Mouse (Mus musculus) liver, postnatal 0 days (tissue): ENCODE results near the gene Sdr9c7. TPM values are rescaled to one million over a fixed set of nuclear protein-coding genes. Genes with fewer than 3 reads are reported as not detected.
A peak's percentile ranks its signal among the peaks of the same experiment; 100 is the strongest.
"Not testable (repeated sequence)": the region's sequence is repeated elsewhere in the genome, so short reads cannot be mapped to it uniquely, and the experiment has no call there.

ENCODE experiments used
- ATAC-seq: fragments of 200-750 bp; cut with Nextera tagmentation; 2 replicates; pipeline ENCODE4 v1.8.0; 2017; ENCODE audit warnings: mild to moderate bottlenecking, moderate library complexity
- DNase-seq: peaks from one replicate; pipeline ENCODE4 v3.0.0-alpha.2; 2016
- H3K27ac ChIP-seq: fragments of 300-500 bp; sonication (generic); 2 replicates; pipeline ENCODE4 v1.5.1; 2014; ENCODE audit warnings: antibody characterized with exemption, moderate library complexity, mild to moderate bottlenecking, low read depth
- H3K27me3 ChIP-seq: fragments of 300-500 bp; sonication (generic); 2 replicates; pipeline ENCODE4 v1.6.1; 2014; ENCODE audit warnings: low read length, control low read depth, mixed read lengths; ENCODE audit not compliant: insufficient read depth
- H3K36me3 ChIP-seq: fragments of 300-500 bp; sonication (generic); replicated peaks from 2 replicates; pipeline ENCODE4 v1.6.1; 2014; ENCODE audit warnings: mild to moderate bottlenecking, control low read depth, low read length, moderate library complexity, mixed read lengths; ENCODE audit not compliant: insufficient read depth
- H3K4me1 ChIP-seq: fragments of 300-500 bp; sonication (generic); 2 replicates; pipeline ENCODE4 v1.6.1; 2014; ENCODE audit warnings: antibody characterized with exemption, mild to moderate bottlenecking, control low read depth; ENCODE audit not compliant: insufficient read depth
- H3K4me2 ChIP-seq: fragments of 300-500 bp; sonication (generic); 2 replicates; pipeline ENCODE4 v1.6.1; 2014; ENCODE audit warnings: low read depth, mild to moderate bottlenecking, low read length, moderate library complexity, mixed read lengths
- H3K4me3 ChIP-seq: fragments of 300-500 bp; sonication (generic); 2 replicates; pipeline ENCODE4 v1.5.1; 2014; ENCODE audit warnings: low read depth, low read length
- H3K9ac ChIP-seq: fragments of 300-500 bp; sonication (generic); replicated peaks from 2 replicates; pipeline ENCODE4 v1.6.1; 2014; ENCODE audit warnings: mild to moderate bottlenecking, moderate library complexity
- H3K9me3 ChIP-seq: fragments of 300-500 bp; sonication (generic); 2 replicates; pipeline ENCODE4 v1.6.1; 2016; ENCODE audit warnings: mild to moderate bottlenecking, control low read depth, low read length, mixed read lengths
- CTCF ChIP-seq: sonication (generic); IDR thresholded peaks from 2 replicates; pipeline ENCODE4 v1.5.1; 2016; ENCODE audit warnings: antibody characterized with exemption, low read depth
- EP300 ChIP-seq: IDR thresholded peaks from 2 replicates; pipeline ENCODE4 v1.6.1; 2016; ENCODE audit warnings: antibody characterized with exemption, low read depth, mild to moderate bottlenecking
- WGBS: fragments of 180-500 bp; shearing (Covaris S2); extraction: QIAGEN DNeasy Blood & Tissue Kit; methylation state at CpG from one replicate; pipeline ENCODE4 v1.1.7; 2014; ENCODE audit not compliant: insufficient replicate concordance; 5-methylcytosine and 5-hydroxymethylcytosine counted together
- polyA plus RNA-seq: library from polyadenylated mRNA; unstranded; fragments of >200 nt; fragmentation: Nextera tagmentation; extraction: Ambion mirVana; gene quantifications from 2 replicates; pipeline ENCODE4 v1.2.1, GENCODE M21; 2015

Gene Sdr9c7
- polyA plus RNA-seq, 1 experiment from 2014 or later, result 0.05 TPM

DNA sequence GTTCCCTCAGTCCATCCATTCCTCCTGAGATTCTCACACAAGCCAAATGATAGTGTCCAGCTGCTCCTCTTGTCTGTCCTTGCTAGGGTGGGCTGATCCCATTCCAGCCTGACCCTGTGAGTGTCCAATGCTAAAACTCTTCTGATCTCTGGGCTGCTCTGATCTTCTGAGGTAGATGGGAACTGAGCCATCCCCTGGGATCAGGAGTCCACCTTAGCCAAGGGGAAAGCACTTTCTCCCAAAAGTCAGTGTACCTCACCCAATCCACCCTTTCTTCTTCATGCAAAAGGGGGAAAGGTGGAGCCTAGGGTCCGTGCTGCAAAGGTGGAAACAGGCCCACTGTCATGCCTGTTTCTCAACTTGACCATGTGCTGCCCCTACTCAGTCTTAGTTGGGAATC is 6.8 kb upstream of the Sdr9c7 start:
- Histone ChIP-seq H3K4me2 (no peak overlapping the region), H3K9me3 (no peaks in the 10 kb centered on the region), H3K27ac (no peak overlapping the region), H3K4me1 (peaks cover 11% of the 10 kb centered on the region), H3K36me3 (no peaks in the 10 kb centered on the region), H3K27me3 (no peaks in the 10 kb centered on the region), H3K9ac (no peak overlapping the region), H3K4me3 (no peak overlapping the region)
- DNase-seq (no peak), ATAC-seq (no peak)
- 56% methylated on average over 1 of the region's 1 CpGs for WGBS
- TF ChIP-seq CTCF (no peak), EP300 (no peak)

DNA sequence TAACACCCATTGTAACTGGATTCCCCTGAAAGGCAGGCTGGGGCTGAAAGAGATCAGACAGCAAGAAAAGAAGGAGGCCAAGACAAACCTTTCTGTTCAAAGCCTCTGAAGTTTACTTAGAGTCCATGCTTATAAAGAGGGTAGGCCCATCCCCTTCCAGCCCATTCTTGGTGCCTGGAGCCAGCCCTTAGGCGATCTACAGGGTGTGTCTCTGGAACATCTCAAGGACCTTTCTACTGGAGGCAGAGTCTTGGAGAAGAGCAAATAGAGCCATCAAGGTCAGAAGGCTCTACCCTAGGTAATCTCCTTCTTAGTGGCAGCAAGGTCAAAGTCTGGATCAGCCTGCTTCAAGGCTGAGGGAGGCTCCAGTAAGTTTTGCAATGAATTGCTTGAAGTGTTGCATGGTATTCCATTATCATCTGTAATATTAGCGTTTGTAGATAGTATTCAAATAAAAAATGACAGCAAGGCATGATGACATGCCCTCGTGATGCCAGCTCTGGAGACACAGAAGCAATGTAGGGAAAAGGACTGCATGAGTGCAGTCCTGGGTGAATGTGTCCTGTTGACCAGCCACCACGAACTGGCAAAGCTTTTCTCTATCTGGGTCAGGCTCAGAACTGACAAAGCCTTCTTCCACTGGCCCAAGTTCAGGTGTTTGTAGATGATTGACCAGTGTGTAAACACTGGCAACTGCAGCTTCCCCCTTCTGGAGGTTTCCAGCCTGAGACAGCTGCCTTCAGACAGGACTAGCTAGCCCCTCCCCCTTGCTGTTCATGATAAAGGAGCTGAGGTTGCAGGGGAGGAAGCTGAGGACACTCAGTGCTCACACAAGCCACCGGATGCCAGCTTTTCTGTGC is 4.9 kb upstream of the Sdr9c7 start:
- H3K27me3 ChIP-seq, H3K4me3 ChIP-seq, H3K4me2 ChIP-seq, H3K9me3 ChIP-seq, H3K9ac ChIP-seq, H3K36me3 ChIP-seq: not testable (repeated sequence)
- peak; percentile 76 for ATAC-seq
- WGBS, result 36% methylated on average over 5 of the region's 5 CpGs
- H3K27ac ChIP-seq, result peak overlapping the region; percentile 70
- peak; percentile 60 for DNase-seq
- peaks cover 11% of the 10 kb centered on the region for H3K4me1 ChIP-seq

DNA sequence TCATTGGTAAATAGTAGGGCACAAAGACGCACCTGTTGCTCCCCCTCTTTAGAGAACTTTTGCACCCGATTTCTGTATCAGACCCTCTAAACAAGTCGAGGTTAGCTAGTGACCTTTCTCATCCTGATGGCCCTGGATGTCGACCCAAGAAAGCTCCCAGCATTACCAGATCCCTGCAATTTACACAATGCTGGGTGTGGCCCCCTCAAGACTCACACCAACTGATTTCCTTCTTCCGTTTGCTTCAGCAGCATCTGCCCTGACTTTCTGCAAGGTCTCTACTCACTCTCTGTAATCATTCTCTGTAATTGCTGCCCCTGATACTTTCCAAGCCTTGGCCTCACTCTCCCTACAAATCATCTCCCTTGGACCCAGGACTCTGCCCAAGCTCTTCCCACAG is 1.6 kb upstream of the Sdr9c7 start:
- H3K9me3 ChIP-seq, result no peaks in the 10 kb centered on the region
- no peak overlapping the region for H3K9ac ChIP-seq
- H3K4me2 ChIP-seq, result no peak overlapping the region
- H3K27ac ChIP-seq, result no peak overlapping the region
- TF ChIP-seq EP300, result no peak
- no peak for TF ChIP-seq CTCF
- H3K4me1 ChIP-seq, result peaks cover 3% of the 10 kb centered on the region; the same call in 1 of the 2 replicates
- WGBS, result 48% methylated on average over 5 of the region's 5 CpGs
- H3K27me3 ChIP-seq, result no peaks in the 10 kb centered on the region
- H3K4me3 ChIP-seq, result no peak overlapping the region
- ATAC-seq (no peak), DNase-seq (no peak)
- no peaks in the 10 kb centered on the region for H3K36me3 ChIP-seq

DNA sequence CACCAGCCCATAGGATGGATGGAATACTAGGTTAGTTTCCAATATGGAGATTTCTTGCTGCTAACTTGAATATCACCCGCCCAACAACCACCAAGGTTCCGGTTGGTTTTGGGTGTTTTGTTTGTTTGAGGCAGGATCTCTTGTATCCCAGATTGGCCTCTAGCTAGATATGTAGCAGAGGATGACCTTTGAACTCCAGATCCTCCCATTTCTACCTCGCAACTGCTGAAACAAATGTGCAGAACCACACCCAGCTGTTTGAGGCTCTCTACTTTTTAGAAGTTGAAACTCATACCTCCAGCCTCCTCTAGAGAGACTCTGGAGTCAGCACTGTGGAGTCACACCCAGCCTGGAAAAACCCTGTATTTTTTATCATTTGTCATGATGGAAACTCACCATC is 812 bp upstream of the Sdr9c7 start:
- TF ChIP-seq CTCF, result no peak
- 61% methylated on average over 3 of the region's 3 CpGs for WGBS
- ATAC-seq (no peak), DNase-seq (no peak)
- Histone ChIP-seq H3K4me2 (no peak overlapping the region), H3K4me3 (no peak overlapping the region), H3K9ac (no peak overlapping the region), H3K36me3 (no peaks in the 10 kb centered on the region), H3K27ac (no peak overlapping the region), H3K4me1 (peaks cover 3% of the 10 kb centered on the region; the same call in 1 of the 2 replicates), H3K27me3 (no peaks in the 10 kb centered on the region), H3K9me3 (no peaks in the 10 kb centered on the region)

DNA sequence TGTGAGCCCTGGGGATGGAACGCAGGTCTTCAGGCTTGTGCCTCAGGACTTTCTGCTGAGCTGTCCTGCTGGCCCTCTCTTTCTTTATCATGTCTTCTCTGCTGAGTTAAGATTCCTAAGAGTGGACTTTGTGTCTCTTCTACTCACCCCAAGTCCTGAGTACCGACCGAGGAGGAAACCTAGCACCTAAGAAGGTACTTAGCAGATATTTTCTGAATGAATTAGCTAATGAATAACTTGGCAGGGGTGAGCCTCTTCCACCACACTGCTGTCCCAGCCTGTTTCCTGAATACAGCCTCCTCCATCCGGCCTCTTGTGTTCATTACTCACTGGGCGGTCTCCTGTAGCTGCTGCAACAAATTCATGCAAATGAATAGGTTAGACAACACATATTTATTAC is 1.5 kb downstream of the Sdr9c7 start:
- 49% methylated on average over 5 of the region's 5 CpGs for WGBS

DNA sequence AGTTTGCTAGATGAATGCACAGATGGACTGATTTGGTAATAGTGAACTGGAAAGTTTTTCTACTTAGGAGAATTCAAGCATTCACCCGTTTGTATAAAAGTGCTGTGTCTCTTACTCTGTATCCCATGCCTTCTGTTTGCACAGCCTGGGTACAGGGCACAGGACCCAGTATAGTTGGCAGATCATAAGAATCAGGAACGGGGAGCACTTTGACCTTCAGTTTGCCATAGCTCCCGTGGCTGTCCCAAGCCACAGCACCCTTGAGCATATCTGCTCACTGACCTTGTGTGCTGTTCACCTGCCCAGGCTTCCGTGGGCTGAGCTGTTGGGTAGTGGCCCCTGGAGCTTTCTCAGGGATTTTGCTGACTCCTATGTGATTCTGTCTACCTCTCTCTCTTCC is 3.4 kb downstream of the Sdr9c7 start:
- Histone ChIP-seq H3K9me3 (no peaks in the 10 kb centered on the region), H3K27me3 (no peaks in the 10 kb centered on the region), H3K9ac (no peak overlapping the region), H3K4me2 (no peak overlapping the region), H3K27ac (no peak overlapping the region), H3K36me3 (no peaks in the 10 kb centered on the region), H3K4me1 (peaks cover 5% of the 10 kb centered on the region), H3K4me3 (no peak overlapping the region)
- TF ChIP-seq CTCF (no peak), EP300 (no peak)
- DNase-seq, result no peak
- no peak for ATAC-seq
- 57% methylated on average over 4 of the region's 4 CpGs for WGBS

More for the DNA sequence above, 1.5 kb downstream of the Sdr9c7 start:
- no peaks in the 10 kb centered on the region for H3K36me3 ChIP-seq
- no peak for DNase-seq
- H3K4me1 ChIP-seq, result peaks cover under 1% of the 10 kb centered on the region
- no peaks in the 10 kb centered on the region for H3K9me3 ChIP-seq
- H3K9ac ChIP-seq, result no peak overlapping the region
- no peak overlapping the region for H3K4me2 ChIP-seq
- ATAC-seq, result no peak
- no peak for TF ChIP-seq CTCF
- TF ChIP-seq EP300, result no peak
- H3K27me3 ChIP-seq, result no peaks in the 10 kb centered on the region
- H3K27ac ChIP-seq, result no peak overlapping the region
- H3K4me3 ChIP-seq, result no peak overlapping the region

DNA sequence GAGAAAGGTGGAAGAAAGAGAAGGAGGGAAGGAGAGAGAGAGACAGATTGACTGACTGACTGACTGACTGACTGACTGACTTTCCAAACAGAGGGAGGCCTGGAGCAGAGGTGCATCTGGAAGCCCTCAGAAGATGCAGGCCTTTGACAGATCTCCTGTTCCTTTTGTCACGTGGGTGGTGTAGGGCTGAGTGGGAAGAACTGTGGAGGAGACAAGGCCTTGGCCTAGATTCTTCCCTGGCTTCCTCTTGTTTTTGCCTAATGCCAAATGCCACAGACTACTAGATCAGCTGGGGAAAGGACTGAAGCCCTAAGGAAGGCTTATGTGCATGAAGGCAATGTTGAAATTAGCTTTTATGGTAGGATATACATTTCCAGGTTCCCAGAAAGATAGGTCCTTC is 4.8 kb downstream of the Sdr9c7 start:
- no peak overlapping the region for H3K27ac ChIP-seq
- no peak overlapping the region for H3K9ac ChIP-seq
- DNase-seq, result no peak
- H3K36me3 ChIP-seq, result no peaks in the 10 kb centered on the region
- peaks cover 5% of the 10 kb centered on the region for H3K4me1 ChIP-seq
- H3K27me3 ChIP-seq, result no peaks in the 10 kb centered on the region
- H3K9me3 ChIP-seq, result no peaks in the 10 kb centered on the region
- ATAC-seq, result no peak
- 67% methylated on average over 1 of the region's 1 CpGs for WGBS
- TF ChIP-seq CTCF, result no peak
- no peak overlapping the region for H3K4me2 ChIP-seq
- H3K4me3 ChIP-seq, result no peak overlapping the region
